Mouse (Mus musculus): ENCODE data around the gene Fcrl6.

DNA sequence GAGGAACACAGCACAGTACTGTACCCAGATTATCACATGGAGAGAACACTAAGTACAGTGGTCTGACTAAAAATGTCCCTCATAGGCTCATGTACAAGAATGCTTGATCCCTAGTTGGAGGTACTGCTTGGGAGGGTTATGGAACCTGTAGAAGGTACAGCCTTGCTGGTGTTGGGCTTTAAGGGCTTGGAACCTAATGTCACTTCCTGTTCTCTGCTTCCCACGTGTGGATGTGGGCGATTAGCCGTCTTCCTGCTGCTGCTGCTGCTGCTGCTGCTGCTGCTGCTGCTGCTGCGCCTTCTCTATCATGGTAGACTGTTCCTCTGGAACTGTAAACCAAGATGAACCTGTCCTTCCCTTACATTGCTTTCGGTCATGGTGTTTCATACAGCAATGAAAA is 21.2 kb upstream of the Fcrl6 start:
- TF ChIP-seq ZC3H11A (IDR thresholded peaks at IDR 0.05; ENCODE audit: borderline replicate concordance, low read depth, low read length) (no peak), MAFK (IDR thresholded peaks at IDR 0.05; ENCODE audit: insufficient read depth, low read depth, low read length) (no peak), ZNF384 (IDR thresholded peaks at IDR 0.05; ENCODE audit: low read depth, low read length) (no peak), HCFC1 (IDR thresholded peaks at IDR 0.05; ENCODE audit: borderline replicate concordance, insufficient read depth, low read length) (no peak)

Data from ES-E14 (cell line).